In the genomic region with DNA sequence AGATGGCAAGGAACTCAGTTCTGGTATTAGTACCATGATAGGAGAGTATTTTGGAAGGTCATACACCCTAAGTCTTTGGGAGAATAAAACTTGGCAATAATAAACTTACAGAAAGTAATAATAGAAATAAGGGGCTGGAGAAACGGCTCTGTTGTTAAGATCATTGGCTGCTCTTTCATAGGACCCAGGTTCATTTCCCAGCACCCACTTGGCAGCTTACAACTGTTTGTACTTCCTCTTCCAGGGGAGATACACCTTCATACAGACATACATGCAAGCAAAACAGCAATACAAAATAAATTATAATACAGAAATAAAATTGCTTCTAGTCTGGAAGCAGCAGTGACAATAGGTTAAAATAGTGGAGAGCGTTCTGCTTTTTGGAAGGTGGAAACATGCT, we compare ENCODE assay signal across 11 mouse cellular contexts. TPM values are rescaled to one million over a fixed set of nuclear protein-coding genes. Genes with fewer than 3 reads are reported as not detected.
DNase-seq lines count a peak whose midpoint lies in the region; ATAC-seq and TF ChIP-seq lines count a peak whose summit lies in the region.
"Had no signal": no experiment of that assay in that cellular context is flagged by ENCODE, and none has a peak within 500 bp of the region (broad histone marks: within the 10 kb centered on the region; RNA-seq: fewer than 3 reads in every experiment).

No protein-coding gene starts in this region.

- H3K27ac ChIP-seq in lung, embryonic 14.5 days (ENCODE audit: low read depth), result no peak overlapping the region
- no peak overlapping the region for H3K27ac ChIP-seq in forebrain, embryonic 12.5 days
- no peak overlapping the region for H3K27ac ChIP-seq in limb, embryonic 11.5 days (replicated peaks; ENCODE audit: low read depth, low read length)
- H3K27ac ChIP-seq in neural tube, embryonic 15.5 days (replicated peaks), result no peak overlapping the region
- H3K27ac ChIP-seq: left cerebral cortex, adult 2 months had no signal

- H3K36me3 ChIP-seq in lung, embryonic 14.5 days (ENCODE audit: insufficient read depth), result no peaks in the 10 kb centered on the region
- peaks cover 6% of the 10 kb centered on the region for H3K36me3 ChIP-seq in forebrain, embryonic 12.5 days (replicated peaks)
- no peaks in the 10 kb centered on the region for H3K36me3 ChIP-seq in limb, embryonic 11.5 days (ENCODE audit: control insufficient read depth, insufficient read depth, low read length)
- H3K36me3 ChIP-seq in neural tube, embryonic 15.5 days, result no peaks in the 10 kb centered on the region; the same call in 1 of the 2 replicates

- peak overlapping the region; percentile 62 for H3K4me2 ChIP-seq in lung, embryonic 14.5 days
- H3K4me2 ChIP-seq in forebrain, embryonic 12.5 days, result peak overlapping the region; percentile 70
- H3K4me2 ChIP-seq in limb, embryonic 11.5 days (ENCODE audit: low read depth, severe bottlenecking), result peak overlapping the region; percentile 41
- H3K4me2 ChIP-seq in neural tube, embryonic 15.5 days, result peak overlapping the region; percentile 60

- TF ChIP-seq POLR2A in lung, adult 2 months (IDR thresholded peaks at IDR 0.05; ENCODE audit: borderline replicate concordance, extremely low read depth, low read depth, low read length), result no peak

- 83% methylated on average over 2 of the region's 2 CpGs for WGBS in lung, embryonic 14.5 days
- 83% methylated on average over 2 of the region's 2 CpGs for WGBS in lung, adult 2 months
- 78% methylated on average over 2 of the region's 2 CpGs for WGBS in forebrain, embryonic 12.5 days
- WGBS in limb, embryonic 11.5 days, result 77% methylated on average over 2 of the region's 2 CpGs
- 73% methylated on average over 2 of the region's 2 CpGs for WGBS in neural tube, embryonic 15.5 days

- peaks cover 5% of the 10 kb centered on the region; the same call in 1 of the 2 replicates for H3K4me1 ChIP-seq in lung, embryonic 14.5 days (ENCODE audit: insufficient read depth)
- peaks cover 2% of the 10 kb centered on the region; the same call in 1 of the 2 replicates for H3K4me1 ChIP-seq in lung, adult 2 months (ENCODE audit: control insufficient read depth, insufficient read depth, low read length)
- H3K4me1 ChIP-seq in forebrain, embryonic 12.5 days, result peaks cover 18% of the 10 kb centered on the region
- H3K4me1 ChIP-seq in limb, embryonic 11.5 days (ENCODE audit: control insufficient read depth, insufficient read depth, low read length), result no peaks in the 10 kb centered on the region
- peaks cover 22% of the 10 kb centered on the region for H3K4me1 ChIP-seq in neural tube, embryonic 15.5 days

- DNase-seq in lung, embryonic 14.5 days, result no peak
- DNase-seq in lung, adult 2 months, result no peak
- no peak for DNase-seq in limb, embryonic 11.5 days (ENCODE audit: low spot score)
- DNase-seq in urinary bladder, postnatal 4 days (ENCODE audit: low spot score in 2 of 2), result no peak
- no peak for DNase-seq in lung, postnatal 14 days
- DNase-seq: thymus, adult 18-20 months had no signal

- H3K9me3 ChIP-seq in lung, embryonic 14.5 days (ENCODE audit: low read depth, low read length), result no peaks in the 10 kb centered on the region
- no peaks in the 10 kb centered on the region for H3K9me3 ChIP-seq in forebrain, embryonic 12.5 days
- no peaks in the 10 kb centered on the region for H3K9me3 ChIP-seq in limb, embryonic 11.5 days (ENCODE audit: control insufficient read depth, low read length)
- no peaks in the 10 kb centered on the region for H3K9me3 ChIP-seq in neural tube, embryonic 15.5 days (replicated peaks)

- TF ChIP-seq CTCF in lung, embryonic 14.5 days (IDR thresholded peaks at IDR 0.05; ENCODE audit: low read depth), result no peak
- TF ChIP-seq CTCF in lung, adult 2 months (IDR thresholded peaks at IDR 0.05; ENCODE audit: insufficient read depth, low read length), result no peak

- H3K4me3 ChIP-seq in lung, embryonic 14.5 days (ENCODE audit: low read depth, low read length), result peak overlapping the region; percentile 83; the same call in 1 of the 2 replicates
- H3K4me3 ChIP-seq in lung, adult 2 months (replicated peaks; ENCODE audit: extremely low read depth, low read depth, low read length), result no peak overlapping the region
- peak overlapping the region; percentile 85 for H3K4me3 ChIP-seq in forebrain, embryonic 12.5 days (replicated peaks)
- peak overlapping the region; percentile 80 for H3K4me3 ChIP-seq in limb, embryonic 11.5 days (ENCODE audit: low read depth, low read length)
- H3K4me3 ChIP-seq in neural tube, embryonic 15.5 days (replicated peaks), result peak overlapping the region; percentile 88

- no peaks in the 10 kb centered on the region for H3K27me3 ChIP-seq in lung, embryonic 14.5 days (ENCODE audit: insufficient read depth, low read length)
- H3K27me3 ChIP-seq in forebrain, embryonic 12.5 days, result no peaks in the 10 kb centered on the region
- no peaks in the 10 kb centered on the region for H3K27me3 ChIP-seq in limb, embryonic 11.5 days (ENCODE audit: control insufficient read depth, insufficient read depth, low read length)
- H3K27me3 ChIP-seq in neural tube, embryonic 15.5 days (replicated peaks), result no peaks in the 10 kb centered on the region
- H3K27me3 ChIP-seq: Patski had no signal

- peak overlapping the region; percentile 93; the same call in 1 of the 2 replicates for H3K9ac ChIP-seq in lung, embryonic 14.5 days
- peak overlapping the region; percentile 97 for H3K9ac ChIP-seq in forebrain, embryonic 12.5 days
- H3K9ac ChIP-seq in limb, embryonic 11.5 days (ENCODE audit: low read length), result no peak overlapping the region
- peak overlapping the region; percentile 96; the same call in 1 of the 2 replicates for H3K9ac ChIP-seq in neural tube, embryonic 15.5 days (replicated peaks)

- no peak for ATAC-seq in lung, embryonic 14.5 days (ENCODE audit: insufficient read depth)
- no peak for ATAC-seq in forebrain, embryonic 12.5 days (ENCODE audit: low FRiP score)
- ATAC-seq in limb, embryonic 11.5 days (ENCODE audit: insufficient number of reproducible peaks, low FRiP score, low TSS enrichment, low read depth), result no peak
- no peak for ATAC-seq in neural tube, embryonic 15.5 days (ENCODE audit: low FRiP score)
- no peak for ATAC-seq in frontal cortex, adult (ENCODE audit: low TSS enrichment)
- ATAC-seq: Patski had no signal

RNA-seq across cellular contexts. Expression of gene Slc4a7, which starts 2.6 kb away (rescaled TPM):
- 16.3 and 18.0 TPM in 2 replicates for polyA plus RNA-seq in lung, embryonic 14.5 days (2014; fragmentation: Nextera tagmentation; extraction: Ambion mirVana)
- polyA plus RNA-seq in lung, adult 2 months (2012; rRNA removed), result 2.8 and 4.3 TPM in 2 replicates
- polyA plus RNA-seq in forebrain, embryonic 12.5 days (2016; fragmentation: Nextera tagmentation; extraction: Ambion mirVana), result 46.9 and 51.8 TPM in 2 replicates
- 20.4 and 22.2 TPM in 2 replicates for polyA plus RNA-seq in limb, embryonic 11.5 days (2014; fragmentation: Nextera tagmentation; extraction: Ambion mirVana)
- polyA plus RNA-seq in neural tube, embryonic 15.5 days (2015; fragmentation: Nextera tagmentation; extraction: Ambion mirVana), result 21.7 and 25.2 TPM in 2 replicates
